Mouse (Mus musculus): Measurements from ENCODE around the gene Nmi. TPM values are rescaled to one million over a fixed set of nuclear protein-coding genes. Genes with fewer than 3 reads are reported as not detected.

Nmi gene
- polyA plus RNA-seq, 1 experiment from 2014 or later = 28.5 TPM

GRCm38 (mm10) chr2:51905637-51906036 lies 67.7 kb downstream of the Nmi start:
- no peaks in the 10 kb centered on the region for H3K27me3 ChIP-seq
- H3K4me3 ChIP-seq = no peak overlapping the region
- H3K4me1 ChIP-seq = no peaks in the 10 kb centered on the region
- no peak overlapping the region for H3K9ac ChIP-seq
- no peak for ATAC-seq (ENCODE audit: borderline replicate concordance, extremely low read depth, low FRiP score, low TSS enrichment)
- 67% methylated on average over 8 of the region's 8 CpGs for WGBS
- no peak overlapping the region for H3K27ac ChIP-seq
- H3K9me3 ChIP-seq = no peaks in the 10 kb centered on the region
- no peaks in the 10 kb centered on the region for H3K36me3 ChIP-seq
- H3K4me2 ChIP-seq = no peak overlapping the region

Other genes starting within 250 kb of the Nmi start
- 19.6 and 22.0 TPM in 2 replicates for gene Rbm43, start 38.3 kb downstream of the Nmi start, polyA plus RNA-seq (2015; fragmentation: Nextera tagmentation; extraction: Ambion mirVana)
- gene Tnfaip6, start 64.5 kb upstream of the Nmi start, polyA plus RNA-seq (2015; fragmentation: Nextera tagmentation; extraction: Ambion mirVana) = 6.5 and 6.6 TPM in 2 replicates
- 39.4 and 39.5 TPM in 2 replicates for gene Rif1, start 99.3 kb upstream of the Nmi start, polyA plus RNA-seq (2015; fragmentation: Nextera tagmentation; extraction: Ambion mirVana)

Data from lung, embryonic 15.5 days (tissue).